Mouse (Mus musculus) E14TG2a.4 (cell line): Measurements from ENCODE around the gene Sh2d3c.

Experiments used
- CTCF ChIP-seq: conservative IDR thresholded peaks from 2 replicates; pipeline ENCODE4 v1.5.1; 2014; ENCODE audit warnings: low read length
- POU5F1 ChIP-seq: IDR thresholded peaks from 2 replicates; pipeline ENCODE4 v1.6.1; 2014; ENCODE audit warnings: low read length, borderline replicate concordance

DNA sequence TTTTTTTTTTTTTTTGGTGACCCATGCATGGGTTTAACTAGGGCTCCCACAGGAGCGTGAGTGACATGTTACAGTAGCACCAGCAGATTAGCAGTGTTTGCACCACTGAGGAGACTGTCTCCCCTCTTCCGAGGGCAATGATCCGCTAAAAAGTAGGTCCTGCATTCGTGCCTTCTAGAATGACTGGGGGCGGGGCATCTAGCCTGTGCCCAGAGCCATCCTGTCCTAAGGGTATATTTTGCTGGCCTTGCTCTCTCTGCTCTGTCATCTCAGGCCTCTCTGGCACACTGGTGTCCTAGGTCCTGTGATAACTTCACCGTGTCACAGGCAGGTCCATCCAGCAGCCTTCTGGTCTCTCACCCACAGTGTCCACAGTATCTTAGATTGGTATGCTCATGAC, 21.2 kb upstream of the Sh2d3c start:
- no peak for TF ChIP-seq CTCF
- no peak for TF ChIP-seq POU5F1
